Mouse (Mus musculus) B cell, adult 67 days (primary cell): ENCODE data around the gene Cd300lf. TPM values are rescaled to one million over a fixed set of nuclear protein-coding genes. Genes with fewer than 3 reads are reported as not detected.

Source experiments
- total RNA-seq, 2 experiments: library from RNA; stranded (reverse); gene quantifications; 4 replicates each; pipeline ENCODE4 v1.2.4; 2023

Cd300lf gene
- total RNA-seq = 10 to 100 TPM in 1 of 2 experiments, 1 to 10 TPM in 1; 6.3 to 12.4 TPM

DNA sequence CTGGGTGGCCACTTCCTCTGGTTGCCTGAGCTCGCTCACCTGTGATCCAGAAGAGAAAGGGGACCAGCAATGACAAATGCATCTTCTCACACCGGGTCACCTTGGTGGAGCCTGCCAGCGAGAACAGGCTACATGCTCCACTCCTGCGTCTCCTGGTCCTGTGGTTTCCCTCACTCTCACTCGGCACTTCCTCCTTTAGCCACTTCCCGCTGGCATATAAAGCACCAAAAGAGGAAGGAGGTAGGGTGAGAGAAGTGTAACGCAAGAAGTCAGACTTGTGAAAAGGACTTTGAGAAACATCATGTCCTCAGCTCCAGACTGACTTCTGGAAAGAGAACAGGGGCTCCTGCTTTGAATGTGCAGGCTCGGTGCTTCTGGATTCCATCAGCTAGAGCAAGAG, at the start of gene Cd300lf:
TSS of gene Cd300lf (minus strand) at position 193 of the 400 bp plus-strand sequence.

DNA sequence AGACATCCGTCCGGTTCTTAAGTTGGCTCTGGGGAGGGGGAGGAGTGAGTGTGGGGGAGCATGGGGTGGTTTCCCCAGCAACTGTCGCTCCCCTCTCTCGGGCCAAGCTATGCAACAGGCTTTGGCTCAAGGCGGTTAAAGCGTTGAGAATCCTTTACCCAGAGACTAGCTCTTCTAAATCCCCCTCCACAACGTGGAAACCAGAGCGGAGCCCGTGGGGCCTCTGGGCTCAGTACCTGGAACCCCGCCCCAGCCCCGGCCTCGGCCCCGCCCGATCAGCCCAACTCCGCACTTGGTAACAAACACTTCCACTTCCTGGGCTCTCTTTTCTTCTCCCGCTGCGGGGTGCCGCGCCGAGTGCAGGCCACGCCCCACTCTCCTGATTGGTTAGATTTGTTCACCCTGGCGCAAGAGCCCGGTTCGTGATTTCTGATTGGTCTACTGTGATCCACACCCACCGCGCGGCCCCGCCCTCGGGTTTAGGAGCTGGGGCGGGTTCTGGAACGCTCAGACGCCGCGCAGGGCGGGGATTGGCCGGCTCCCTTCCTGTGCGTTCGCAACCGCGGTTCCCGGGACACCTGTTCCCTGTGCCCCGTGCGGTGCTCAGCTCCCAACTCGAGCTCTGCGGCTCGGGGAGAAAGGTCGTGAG, 29.2 kb upstream of the Cd300lf start, which contains the start of gene Slc9a3r1:
TSS of gene Slc9a3r1 (plus strand) at position 510 of the 649 bp plus-strand sequence.

DNA sequence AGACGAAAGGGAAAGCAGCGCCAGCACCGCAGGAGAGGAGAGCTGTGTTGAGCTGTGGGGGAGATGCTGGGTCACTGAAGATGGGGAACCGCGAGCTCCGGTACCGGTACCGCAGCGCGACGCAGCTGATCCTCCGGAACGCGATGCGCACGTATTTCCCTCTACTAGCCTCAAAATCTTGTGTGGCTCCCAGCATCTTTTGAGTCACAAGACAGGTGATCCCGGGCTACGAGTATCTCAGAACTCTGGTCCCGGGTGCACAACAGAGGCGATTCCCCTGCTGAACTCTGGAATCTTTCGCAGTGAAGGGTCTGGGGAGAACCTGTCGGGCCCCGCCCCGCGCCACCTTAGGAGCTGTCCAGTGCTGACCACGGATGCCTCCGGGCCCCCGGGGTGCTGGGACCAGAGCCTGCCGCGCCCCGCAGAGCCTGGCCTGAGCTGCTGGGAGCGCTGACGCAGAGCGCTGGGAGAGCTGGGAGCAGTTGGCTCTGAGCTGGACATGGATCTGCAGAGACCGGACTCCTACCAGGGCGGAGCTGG, 42.4 kb downstream of the Cd300lf start, which contains the start of gene Rab37:
TSS of gene Rab37 (plus strand) at position 70 of the 540 bp plus-strand sequence.

Other genes starting within 250 kb of the Cd300lf start
- gene Cd300a, start 244.0 kb downstream of the Cd300lf start, total RNA-seq = under 1 TPM; 0.30 to 0.78 TPM
- not detected for gene Cd300lb, start 199.6 kb downstream of the Cd300lf start, total RNA-seq
- gene Cd300c, start 164.8 kb downstream of the Cd300lf start, total RNA-seq = not detected
- gene Cd300ld, start 144.1 kb downstream of the Cd300lf start, total RNA-seq = under 1 TPM; 0.59 to 0.61 TPM
- gene Cd300c2, start 132.1 kb downstream of the Cd300lf start, total RNA-seq = 1 to 10 TPM in 1 of 2 experiments, under 1 TPM in 1; 0.47 to 1.2 TPM
- gene Cd300ld2, start 117.8 kb downstream of the Cd300lf start, total RNA-seq = not detected
- gene Cd300ld4, start 107.0 kb downstream of the Cd300lf start, total RNA-seq = not detected
- not detected for gene Cd300ld5, start 96.2 kb downstream of the Cd300lf start, total RNA-seq
- not detected for gene Cd300ld3, start 85.6 kb downstream of the Cd300lf start, total RNA-seq
- under 1 TPM in 1 of 2 experiments, not detected in 1; 0.67 TPM for gene Cd300e, start 71.8 kb downstream of the Cd300lf start, total RNA-seq
- 1 to 10 TPM; 6.3 to 8.4 TPM for gene Rab37, start 42.6 kb downstream of the Cd300lf start, total RNA-seq
- 10 to 100 TPM; 83.4 to 90.5 TPM for gene Slc9a3r1, start 29.3 kb upstream of the Cd300lf start, total RNA-seq
- gene Tmem104, start 53.5 kb upstream of the Cd300lf start, total RNA-seq = 10 to 100 TPM; 11.5 to 20.2 TPM
- 10 to 100 TPM; 17.5 to 21.0 TPM for gene Nat9, start 53.9 kb upstream of the Cd300lf start, total RNA-seq
- not detected for gene Grin2c, start 133.3 kb upstream of the Cd300lf start, total RNA-seq
- gene Fdxr, start 143.1 kb upstream of the Cd300lf start, total RNA-seq = 10 to 100 TPM; 21.8 to 23.8 TPM
- under 1 TPM in 1 of 2 experiments, not detected in 1; 0.33 TPM for gene Fads6, start 163.7 kb upstream of the Cd300lf start, total RNA-seq
- gene Otop2, start 173.2 kb upstream of the Cd300lf start, total RNA-seq = not detected
- not detected for gene Ush1g, start 188.0 kb upstream of the Cd300lf start, total RNA-seq
- gene Otop3, start 200.7 kb upstream of the Cd300lf start, total RNA-seq = not detected
- gene Hid1, start 233.8 kb upstream of the Cd300lf start, total RNA-seq = under 1 TPM; 0.49 to 0.71 TPM
- gene Cdr2l, start 247.9 kb upstream of the Cd300lf start, total RNA-seq = not detected